In genomic region chr2:166805250-166806172, GRCm38 (mm10) we compare ENCODE assay signal across 8 mouse cellular contexts. TPM values are rescaled to one million over a fixed set of nuclear protein-coding genes. Genes with fewer than 3 reads are reported as not detected.
A peak's percentile ranks its signal among the peaks of the same experiment; 100 is the strongest.
DNase-seq lines count a peak whose midpoint lies in the region; ATAC-seq and TF ChIP-seq lines count a peak whose summit lies in the region.

Gene Arfgef2, plus strand, starts transcription at chr2:166805588.

- H3K27me3 ChIP-seq in forebrain, embryonic 14.5 days (replicated peaks; ENCODE audit: control insufficient read depth, insufficient read depth, low read length) = no peaks in the 10 kb centered on the region
- H3K27me3 ChIP-seq in liver, embryonic 16.5 days (ENCODE audit: control insufficient read depth, insufficient read depth, low read depth, low read length) = no peaks in the 10 kb centered on the region; the same call in none of the 2 replicates
- no peaks in the 10 kb centered on the region for H3K27me3 ChIP-seq in neural tube, embryonic 12.5 days (replicated peaks)
- H3K27me3 ChIP-seq in stomach, postnatal 0 days (ENCODE audit: control insufficient read depth, insufficient read depth, low read length) = no peaks in the 10 kb centered on the region

- TF ChIP-seq EP300 in stomach, postnatal 0 days (optimal IDR thresholded peaks at IDR 0.05) = no peak

- H3K27ac ChIP-seq in forebrain, embryonic 14.5 days (ENCODE audit: low read depth, low read length) = peak within 1 kb of the TSS; percentile 27; the same call in 1 of the 2 replicates
- peak within 1 kb of the TSS; percentile 82 for H3K27ac ChIP-seq in liver, embryonic 16.5 days (ENCODE audit: low read length)
- 0 out of 2 replicates have a peak within 1 kb of the TSS, but pooled peaks have one; percentile 20 for H3K27ac ChIP-seq in neural tube, embryonic 12.5 days
- H3K27ac ChIP-seq in stomach, postnatal 0 days (replicated peaks) = peak within 1 kb of the TSS; percentile 93

- peak; percentile 90 for ATAC-seq in forebrain, embryonic 14.5 days
- peak; percentile 93 for ATAC-seq in liver, embryonic 16.5 days (ENCODE audit: low read depth)
- peak; percentile 81 for ATAC-seq in neural tube, embryonic 12.5 days (ENCODE audit: low FRiP score, low read depth)
- peak; percentile 92 for ATAC-seq in stomach, postnatal 0 days (ENCODE audit: low FRiP score, low TSS enrichment)

- DNase-seq in ES-CJ7 (ENCODE audit: low read depth, low spot score) = peak; percentile 94
- peak; percentile 87 for DNase-seq in cerebellum, adult 11 months
- peak; percentile 86 for DNase-seq in forebrain, embryonic 14.5 days (ENCODE audit: low spot score)
- DNase-seq in heart, postnatal 10 days = peak; percentile 90 to 92
- peak; percentile 57 for DNase-seq in large intestine, adult 2 months (ENCODE audit: low read depth, low spot score)
- DNase-seq in stomach, postnatal 0 days (ENCODE audit: low spot score) = peak; percentile 94

- H3K9ac ChIP-seq in forebrain, embryonic 14.5 days (ENCODE audit: low read length) = peak within 1 kb of the TSS; percentile 76
- H3K9ac ChIP-seq in liver, embryonic 16.5 days (ENCODE audit: low read depth, low read length) = peak within 1 kb of the TSS; percentile 91
- H3K9ac ChIP-seq in neural tube, embryonic 12.5 days = peak within 1 kb of the TSS; percentile 79
- H3K9ac ChIP-seq in stomach, postnatal 0 days (ENCODE audit: low read length) = peak within 1 kb of the TSS; percentile 93

- no peaks in the 10 kb centered on the region for H3K9me3 ChIP-seq in forebrain, embryonic 14.5 days (replicated peaks; ENCODE audit: control insufficient read depth, low read length)
- H3K9me3 ChIP-seq in liver, embryonic 16.5 days (replicated peaks; ENCODE audit: control insufficient read depth, low read length) = no peaks in the 10 kb centered on the region
- H3K9me3 ChIP-seq in neural tube, embryonic 12.5 days = no peaks in the 10 kb centered on the region
- no peaks in the 10 kb centered on the region for H3K9me3 ChIP-seq in stomach, postnatal 0 days (ENCODE audit: control insufficient read depth, low read length)

- H3K36me3 ChIP-seq in forebrain, embryonic 14.5 days (ENCODE audit: control insufficient read depth, insufficient read depth, low read length) = no peaks in the 10 kb centered on the region
- no peaks in the 10 kb centered on the region for H3K36me3 ChIP-seq in liver, embryonic 16.5 days (ENCODE audit: control insufficient read depth, insufficient read depth)
- no peaks in the 10 kb centered on the region for H3K36me3 ChIP-seq in neural tube, embryonic 12.5 days
- H3K36me3 ChIP-seq in stomach, postnatal 0 days (ENCODE audit: control insufficient read depth, insufficient read depth, low read length) = no peaks in the 10 kb centered on the region

- intact Hi-C loops in heart, postnatal 10 days (cut with DNase I) = no loop called here

- WGBS in forebrain, embryonic 14.5 days = under 1% methylated on average over 68 of the region's 76 CpGs
- under 1% methylated on average over 76 of the region's 76 CpGs for WGBS in large intestine, adult 2 months
- WGBS in liver, embryonic 16.5 days (ENCODE audit: insufficient replicate concordance) = under 1% methylated on average over 70 of the region's 76 CpGs
- whole genome bisulfite sequencing in neural tube, embryonic 12.5 days = under 1% methylated on average over 73 of the region's 76 CpGs
- under 1% methylated on average over 69 of the region's 76 CpGs for WGBS in stomach, postnatal 0 days

- TF ChIP-seq CTCF in stomach, postnatal 0 days (IDR thresholded peaks at IDR 0.05; ENCODE audit: low read depth) = peak; percentile 6; the same call in 1 of the 2 replicates

- H3K4me3 ChIP-seq in forebrain, embryonic 14.5 days (ENCODE audit: low read depth, low read length) = peak within 1 kb of the TSS; percentile 72
- peak within 1 kb of the TSS; percentile 90 for H3K4me3 ChIP-seq in liver, embryonic 16.5 days (ENCODE audit: low read depth, low read length)
- peak within 1 kb of the TSS; percentile 77 for H3K4me3 ChIP-seq in neural tube, embryonic 12.5 days
- H3K4me3 ChIP-seq in stomach, postnatal 0 days (ENCODE audit: low read depth, low read length) = peak within 1 kb of the TSS; percentile 88

- peak within 1 kb of the TSS; percentile 83 for H3K4me2 ChIP-seq in forebrain, embryonic 14.5 days (ENCODE audit: low read length)
- peak within 1 kb of the TSS; percentile 94 for H3K4me2 ChIP-seq in liver, embryonic 16.5 days (ENCODE audit: low read depth, low read length)
- H3K4me2 ChIP-seq in neural tube, embryonic 12.5 days (replicated peaks) = peak within 1 kb of the TSS; percentile 95
- peak within 1 kb of the TSS; percentile 94 for H3K4me2 ChIP-seq in stomach, postnatal 0 days (replicated peaks; ENCODE audit: low read depth)

- peaks cover 4% of the 10 kb centered on the region; the same call in 1 of the 2 replicates for H3K4me1 ChIP-seq in forebrain, embryonic 14.5 days (ENCODE audit: control insufficient read depth, insufficient read depth, low read length)
- H3K4me1 ChIP-seq in liver, embryonic 16.5 days (ENCODE audit: control insufficient read depth, low read depth, low read length) = peaks cover 27% of the 10 kb centered on the region
- peaks cover 5% of the 10 kb centered on the region; the same call in 1 of the 2 replicates for H3K4me1 ChIP-seq in neural tube, embryonic 12.5 days
- 0 out of 2 replicates have a peak, but pooled peaks cover 4% of the 10 kb centered on the region for H3K4me1 ChIP-seq in stomach, postnatal 0 days (replicated peaks; ENCODE audit: control insufficient read depth, insufficient read depth)

RNA-seq across cellular contexts. Expression of gene Arfgef2, which starts in this region (rescaled TPM):
- polyA plus RNA-seq in forebrain, embryonic 14.5 days (2014; fragmentation: Nextera tagmentation; extraction: Ambion mirVana) = 2.6 and 3.4 TPM in 2 replicates
- total RNA-seq in heart, postnatal 10 days (2021) = 10 to 100 TPM; 40.1 to 43.4 TPM
- polyA plus RNA-seq in large intestine, adult 2 months (2012; rRNA removed) = 9.0 and 14.2 TPM in 2 replicates
- 4.1 and 4.2 TPM in 2 replicates for polyA plus RNA-seq in liver, embryonic 16.5 days (2015; fragmentation: Nextera tagmentation; extraction: Ambion mirVana)
- polyA plus RNA-seq in neural tube, embryonic 12.5 days (2016; fragmentation: Nextera tagmentation; extraction: Ambion mirVana) = 5.4 and 5.7 TPM in 2 replicates
- 3.1 and 3.9 TPM in 2 replicates for polyA plus RNA-seq in stomach, postnatal 0 days (2015; fragmentation: Nextera tagmentation; extraction: Ambion mirVana)

Comparison
In these comparisons a context has a peak if more than half of its experiments do, and no peak if none do; other contexts are left out.
1. Peak in every context shown above with its lines: DNase-seq, ATAC-seq, H3K4me3 ChIP-seq and H3K27ac ChIP-seq.
2. H3K27ac ChIP-seq: peak in every context shown above with its lines; median percentile 93 in stomach, postnatal 0 days; 82 in liver, embryonic 16.5 days; 27 in forebrain, embryonic 14.5 days; 20 in neural tube, embryonic 12.5 days.